Mouse (Mus musculus) limb, embryonic 11.5 days (tissue): ENCODE results near the gene Bcl2l11. TPM values are rescaled to one million over a fixed set of nuclear protein-coding genes. Genes with fewer than 3 reads are reported as not detected.

Source experiments
- ATAC-seq: fragments of 200-750 bp; cut with Nextera tagmentation; 2 replicates; pipeline ENCODE4 v1.8.0; 2017; ENCODE audit warnings: low read depth; ENCODE audit not compliant: insufficient number of reproducible peaks, low FRiP score, low TSS enrichment
- DNase-seq: peaks from one replicate; pipeline ENCODE4 v3.0.0-alpha.2; 2015; ENCODE audit warnings: low spot score
- H3K27ac ChIP-seq: fragments of 300-500 bp; sonication (generic); replicated peaks from 2 replicates; pipeline ENCODE4 v1.5.1; 2014; ENCODE audit warnings: low read depth, mild to moderate bottlenecking, low read length
- H3K27me3 ChIP-seq: fragments of 300-500 bp; sonication (generic); 2 replicates; pipeline ENCODE4 v1.6.1; 2014; ENCODE audit warnings: mild to moderate bottlenecking, low read length, mixed read lengths; ENCODE audit not compliant: control insufficient read depth, insufficient read depth
- H3K36me3 ChIP-seq: fragments of 300-500 bp; sonication (generic); 2 replicates; pipeline ENCODE4 v1.6.1; 2014; ENCODE audit warnings: mild to moderate bottlenecking, low read length, moderate library complexity, mixed read lengths; ENCODE audit not compliant: control insufficient read depth, insufficient read depth
- H3K4me1 ChIP-seq: fragments of 300-500 bp; sonication (generic); 2 replicates; pipeline ENCODE4 v1.6.1; 2014; ENCODE audit warnings: low read length, mixed read lengths; ENCODE audit not compliant: control insufficient read depth, insufficient read depth
- H3K4me2 ChIP-seq: fragments of 300-500 bp; sonication (generic); 2 replicates; pipeline ENCODE4 v1.6.1; 2014; ENCODE audit warnings: low read depth, mild to moderate bottlenecking, moderate library complexity; ENCODE audit not compliant: severe bottlenecking
- H3K4me3 ChIP-seq: fragments of 300-500 bp; sonication (generic); 2 replicates; pipeline ENCODE4 v1.5.1; 2014; ENCODE audit warnings: low read depth, low read length
- H3K9ac ChIP-seq: fragments of 300-500 bp; sonication (generic); 2 replicates; pipeline ENCODE4 v1.6.1; 2014; ENCODE audit warnings: mild to moderate bottlenecking, low read length
- H3K9me3 ChIP-seq: fragments of 300-500 bp; sonication (generic); 2 replicates; pipeline ENCODE4 v1.6.1; 2016; ENCODE audit warnings: low read length; ENCODE audit not compliant: control insufficient read depth
- WGBS: fragments of 180-500 bp; shearing (Covaris S2); extraction: QIAGEN DNeasy Blood & Tissue Kit; methylation state at CpG from one replicate; pipeline ENCODE4 v1.1.7; 2014; 5-methylcytosine and 5-hydroxymethylcytosine counted together
- polyA plus RNA-seq: library from polyadenylated mRNA; unstranded; fragments of >200 nt; fragmentation: Nextera tagmentation; extraction: Ambion mirVana; gene quantifications from 2 replicates; pipeline ENCODE4 v1.2.1, GENCODE M21; 2014

The Bcl2l11 gene
- polyA plus RNA-seq, 1 experiment from 2014 or later = 23.4 TPM

- no peak for ATAC-seq
These were observed 60.1 kb downstream of the Bcl2l11 start for GRCm38 (mm10) chr2:128185942-128186341.

GRCm38 (mm10) chr2:128187277-128187676, 61.4 kb downstream of the Bcl2l11 start:
- Histone ChIP-seq H3K4me3 (no peak overlapping the region), H3K27me3 (no peaks in the 10 kb centered on the region), H3K27ac (no peak overlapping the region), H3K4me1 (peaks cover 4% of the 10 kb centered on the region; the same call in 1 of the 2 replicates), H3K9me3 (no peaks in the 10 kb centered on the region), H3K36me3 (no peaks in the 10 kb centered on the region), H3K4me2 (no peak overlapping the region), H3K9ac (no peak overlapping the region)
- DNase-seq = no peak
- ATAC-seq = no peak
- 100% methylated on average over 1 of the region's 1 CpGs for WGBS

More at GRCm38 (mm10) chr2:128185942-128186341, 60.1 kb downstream of the Bcl2l11 start:
- H3K27me3 ChIP-seq = no peaks in the 10 kb centered on the region
- no peaks in the 10 kb centered on the region for H3K36me3 ChIP-seq
- peaks cover 4% of the 10 kb centered on the region; the same call in 1 of the 2 replicates for H3K4me1 ChIP-seq
- H3K27ac ChIP-seq = no peak overlapping the region
- H3K4me3 ChIP-seq = no peak overlapping the region
- no peak overlapping the region for H3K4me2 ChIP-seq
- 81% methylated on average over 4 of the region's 4 CpGs for WGBS
- DNase-seq = no peak
- no peak overlapping the region for H3K9ac ChIP-seq
- no peaks in the 10 kb centered on the region for H3K9me3 ChIP-seq

GRCm38 (mm10) chr2:128188461-128188860, 62.6 kb downstream of the Bcl2l11 start:
- no peaks in the 10 kb centered on the region for H3K9me3 ChIP-seq
- ATAC-seq = no peak
- 91% methylated on average over 3 of the region's 3 CpGs for WGBS

GRCm38 (mm10) chr2:128189691-128190090, 63.9 kb downstream of the Bcl2l11 start:
- no peaks in the 10 kb centered on the region for H3K36me3 ChIP-seq
- no peak overlapping the region for H3K9ac ChIP-seq
- peak; percentile 65 for ATAC-seq
- peaks cover 4% of the 10 kb centered on the region; the same call in 1 of the 2 replicates for H3K4me1 ChIP-seq
- peak; percentile 79 for DNase-seq
- H3K4me2 ChIP-seq = no peak overlapping the region
- peak overlapping the region; percentile 65; the same call in 1 of the 2 replicates for H3K27ac ChIP-seq
- 23% methylated on average over 10 of the region's 10 CpGs for WGBS
- no peaks in the 10 kb centered on the region for H3K9me3 ChIP-seq
- H3K4me3 ChIP-seq = no peak overlapping the region
- H3K27me3 ChIP-seq = no peaks in the 10 kb centered on the region

More at GRCm38 (mm10) chr2:128188461-128188860, 62.6 kb downstream of the Bcl2l11 start:
- peaks cover 4% of the 10 kb centered on the region; the same call in 1 of the 2 replicates for H3K4me1 ChIP-seq
- no peak overlapping the region for H3K4me2 ChIP-seq
- no peaks in the 10 kb centered on the region for H3K36me3 ChIP-seq
- no peak overlapping the region for H3K4me3 ChIP-seq
- H3K9ac ChIP-seq = no peak overlapping the region
- no peak overlapping the region for H3K27ac ChIP-seq
- H3K27me3 ChIP-seq = no peaks in the 10 kb centered on the region
- no peak for DNase-seq

- DNase-seq = no peak
- peak; percentile 40; the same call in 1 of the 2 replicates for ATAC-seq
- Histone ChIP-seq H3K9ac (no peak overlapping the region), H3K4me2 (no peak overlapping the region), H3K36me3 (no peaks in the 10 kb centered on the region), H3K27ac (peak overlapping the region; percentile 65; the same call in 1 of the 2 replicates), H3K9me3 (no peaks in the 10 kb centered on the region), H3K27me3 (no peaks in the 10 kb centered on the region), H3K4me3 (no peak overlapping the region), H3K4me1 (peaks cover 4% of the 10 kb centered on the region; the same call in 1 of the 2 replicates)
- 73% methylated on average over 5 of the region's 5 CpGs for whole genome bisulfite sequencing
These were observed 64.4 kb downstream of the Bcl2l11 start for GRCm38 (mm10) chr2:128190196-128190595.

- DNase-seq (no peak), ATAC-seq (no peak)
- Histone ChIP-seq H3K4me2 (no peak overlapping the region), H3K27ac (no peak overlapping the region), H3K27me3 (no peaks in the 10 kb centered on the region), H3K4me3 (no peak overlapping the region), H3K4me1 (peaks cover 4% of the 10 kb centered on the region; the same call in 1 of the 2 replicates), H3K9ac (no peak overlapping the region), H3K36me3 (no peaks in the 10 kb centered on the region), H3K9me3 (no peaks in the 10 kb centered on the region)
- WGBS = 74% methylated on average over 4 of the region's 4 CpGs
These were observed 67.6 kb downstream of the Bcl2l11 start for GRCm38 (mm10) chr2:128193411-128193810.

- no peak for DNase-seq
- Histone ChIP-seq H3K4me1 (no peaks in the 10 kb centered on the region), H3K4me3 (no peak overlapping the region), H3K9me3 (no peaks in the 10 kb centered on the region), H3K36me3 (no peaks in the 10 kb centered on the region), H3K27me3 (no peaks in the 10 kb centered on the region), H3K9ac (no peak overlapping the region), H3K27ac (no peak overlapping the region), H3K4me2 (no peak overlapping the region)
- ATAC-seq = no peak
- 75% methylated on average over 3 of the region's 3 CpGs for WGBS
These were observed 71.5 kb downstream of the Bcl2l11 start for GRCm38 (mm10) chr2:128197379-128197778.

GRCm38 (mm10) chr2:128203147-128203546, 77.3 kb downstream of the Bcl2l11 start:
- Histone ChIP-seq H3K9me3 (no peaks in the 10 kb centered on the region), H3K4me2 (no peak overlapping the region), H3K4me3 (no peak overlapping the region), H3K27me3 (no peaks in the 10 kb centered on the region), H3K4me1 (no peaks in the 10 kb centered on the region), H3K36me3 (no peaks in the 10 kb centered on the region), H3K27ac (no peak overlapping the region), H3K9ac (no peak overlapping the region)
- WGBS = 87% methylated on average over 3 of the region's 3 CpGs
- ATAC-seq (no peak), DNase-seq (no peak)
